Comparison of ENCODE assay signal across 13 mouse cellular contexts in the genomic region with DNA sequence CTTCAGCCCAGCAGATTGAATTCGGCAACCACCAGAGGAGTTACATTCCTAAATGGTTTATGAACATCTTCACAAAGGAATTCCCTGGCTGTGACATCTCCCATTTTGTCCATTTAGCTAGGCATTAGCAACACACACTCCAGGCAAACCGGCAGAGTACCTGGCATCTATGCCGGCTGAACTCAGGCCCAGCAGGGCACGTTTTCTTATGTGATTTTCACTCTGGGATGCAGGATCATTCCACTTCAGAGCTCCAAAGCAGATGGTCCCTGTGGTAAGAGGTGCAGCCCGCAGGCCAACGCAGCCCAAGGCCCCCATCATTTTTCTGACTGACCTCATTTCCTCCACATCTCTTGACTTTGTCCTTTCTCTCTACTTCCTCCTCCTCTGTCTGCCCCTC.
"Had no signal": no experiment of that assay in that cellular context is flagged by ENCODE, and none has a peak within 500 bp of the region (broad histone marks: within the 10 kb centered on the region; RNA-seq: fewer than 3 reads in every experiment).

No protein-coding gene starts in this region.

- DNase-seq: kidney, postnatal 14 days; layer of hippocampus, adult 9-11 months; layer of hippocampus, postnatal 36 days; left cerebral cortex, postnatal 4 days; lung, adult 18-20 months; right cerebral cortex, postnatal 14 days; thymus, postnatal 4 days had no signal

- H3K4me3 ChIP-seq: kidney, embryonic 15.5 days; limb, embryonic 13.5 days; midbrain, embryonic 12.5 days; myocyte; neural tube, embryonic 15.5 days had no signal

- H3K27ac ChIP-seq: kidney, embryonic 15.5 days; limb, embryonic 13.5 days; liver, embryonic 14.5 days; midbrain, embryonic 12.5 days; neural tube, embryonic 15.5 days had no signal
